Mouse (Mus musculus) MEL (cell line): ENCODE measurements around the gene Rnd2.

Experiments
- CTCF ChIP-seq, 3 experiments: IDR thresholded peaks in 2 of 3; conservative IDR thresholded peaks in 1 of 3; 2 replicates each; pipeline ENCODE4 v1.5.1; 2011 to 2012; ENCODE audit warnings: low read length in 3 of 3, low read depth in 2 of 3, mild to moderate bottlenecking in 2 of 3, improper control_type of control experiment in 1 of 3, inconsistent platforms in 1 of 3, mixed read lengths in 1 of 3, moderate library complexity in 1 of 3; ENCODE audit not compliant: control insufficient read depth in 1 of 3, insufficient read depth in 1 of 3, poor library complexity in 1 of 3, severe bottlenecking in 1 of 3
- E2F4 ChIP-seq: IDR thresholded peaks from 2 replicates; pipeline ENCODE4 v1.6.1; 2011; ENCODE audit warnings: low read depth, low read length, improper control_type of control experiment, borderline replicate concordance
- GATA1 ChIP-seq: IDR thresholded peaks from 2 replicates; pipeline ENCODE4 v1.6.1; 2011; ENCODE audit warnings: low read depth, low read length, improper control_type of control experiment
- POLR2A ChIP-seq, 2 experiments: IDR thresholded peaks; 2 replicates each; pipeline ENCODE4 v1.6.1; 2011 to 2012; ENCODE audit warnings: low read length in 2 of 2, mild to moderate bottlenecking in 2 of 2, control low read depth in 1 of 2, improper control_type of control experiment in 1 of 2, low read depth in 1 of 2, moderate library complexity in 1 of 2; ENCODE audit not compliant: control insufficient read depth in 1 of 2, insufficient read depth in 1 of 2, poor library complexity in 1 of 2
- TAL1 ChIP-seq: IDR thresholded peaks from 2 replicates; pipeline ENCODE4 v1.6.1; 2012; ENCODE audit warnings: mild to moderate bottlenecking, inconsistent platforms, low read length, moderate library complexity, mixed read lengths
- ZKSCAN1 ChIP-seq: IDR thresholded peaks from 2 replicates; pipeline ENCODE4 v1.6.1; 2012; ENCODE audit warnings: low read depth, mild to moderate bottlenecking, inconsistent platforms, low read length, improper control_type of control experiment, moderate library complexity

DNA sequence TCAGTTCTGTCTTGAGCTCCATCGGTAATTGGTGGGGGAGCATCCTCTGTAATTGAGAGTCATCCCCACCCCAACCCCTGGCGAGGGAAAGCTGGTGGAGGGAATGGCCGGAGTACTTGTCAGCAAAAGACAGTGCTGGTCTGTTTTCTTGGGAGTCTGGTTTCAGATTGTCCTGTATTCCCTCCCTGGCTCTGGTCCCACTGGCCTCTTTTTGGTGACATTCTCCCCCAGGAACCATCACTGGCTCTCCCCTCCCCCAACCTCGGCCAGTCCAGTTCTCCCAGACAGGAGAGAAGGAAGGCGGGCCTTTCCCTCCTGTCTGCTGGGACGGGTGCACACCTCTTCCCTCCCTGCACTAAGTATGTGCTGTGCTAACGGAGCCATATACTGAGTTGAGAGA lies 7.5 kb downstream of the Rnd2 start:
- no peak for TF ChIP-seq E2F4
- TF ChIP-seq TAL1 = no peak
- no peak for TF ChIP-seq CTCF (IDR thresholded peaks at IDR 0.05 in 2 of 3, conservative IDR thresholded peaks at IDR 0.05 in 1 of 3; ENCODE audit: control insufficient read depth in 1 of 3, insufficient read depth in 1 of 3, low read depth in 2 of 3, low read length in 3 of 3, poor library complexity in 1 of 3, severe bottlenecking in 1 of 3)
- no peak for TF ChIP-seq POLR2A (IDR thresholded peaks at IDR 0.05; ENCODE audit: control insufficient read depth in 1 of 2, insufficient read depth in 1 of 2, low read depth in 1 of 2, low read length in 2 of 2, poor library complexity in 1 of 2)
- no peak for TF ChIP-seq ZKSCAN1
- no peak for TF ChIP-seq GATA1
